Mouse (Mus musculus): Measurements from ENCODE around the gene Prr27.

The Prr27 gene

DNA sequence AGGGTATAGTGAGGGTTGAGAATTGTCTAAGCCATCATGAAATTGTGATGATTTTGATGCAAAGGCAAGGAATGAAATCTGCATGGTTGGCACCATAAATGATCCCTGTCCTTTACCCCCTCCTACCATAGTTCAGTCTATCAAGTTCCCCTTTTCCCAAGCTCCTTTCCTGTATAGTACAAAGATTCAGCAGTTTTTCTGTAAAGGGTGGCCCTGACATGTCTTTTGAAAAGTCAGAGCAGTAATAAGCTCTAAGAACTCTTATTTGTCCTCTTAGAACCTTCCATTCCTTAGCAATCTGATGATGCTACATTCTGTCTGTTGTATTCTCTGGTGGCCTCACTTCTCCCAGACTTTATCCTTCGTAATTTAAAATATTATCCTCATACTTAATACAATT is at the start of gene Prr27:
TSS of gene Prr27 (plus strand) at position 301 of the 400 bp plus-strand sequence.
- DNase-seq: no peak

DNA sequence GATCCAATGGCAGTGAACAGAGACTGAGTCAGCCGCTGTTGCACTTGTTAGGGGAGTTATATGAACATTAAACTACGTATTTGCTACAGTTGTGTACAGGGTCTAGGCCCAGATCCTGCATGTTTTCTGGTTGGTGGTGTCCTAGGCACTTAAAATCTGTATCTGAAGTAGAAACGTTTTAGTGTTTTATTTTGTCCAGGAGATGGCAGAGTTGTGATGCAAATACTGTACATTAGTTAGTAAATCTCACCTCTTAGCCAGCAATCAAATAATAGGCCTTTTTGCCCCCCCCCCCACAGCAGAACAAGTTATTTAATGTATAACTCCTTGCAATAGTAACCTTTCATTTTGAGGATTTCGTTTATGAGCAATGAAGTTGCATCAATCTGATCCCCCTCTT is 42.8 kb upstream of the Prr27 start:
- DNase-seq: no peak

DNA sequence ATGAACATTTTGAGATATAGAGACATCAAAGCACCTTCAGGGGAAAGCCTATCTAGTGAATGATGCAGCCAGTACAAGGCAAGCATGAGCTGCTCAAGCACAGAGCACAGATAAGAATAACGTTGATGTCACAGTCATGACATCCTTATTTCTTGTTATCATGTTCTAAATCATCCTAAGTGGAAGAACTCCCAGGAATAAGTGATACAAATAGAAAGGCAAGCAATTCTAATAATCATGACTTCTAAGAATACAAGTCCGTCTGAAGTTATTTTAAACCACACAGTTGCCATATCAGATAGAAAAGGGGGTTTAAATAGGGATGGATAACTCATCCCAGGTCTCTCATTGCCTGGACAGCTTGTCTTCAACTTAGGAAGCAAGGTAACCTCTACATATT is 17.7 kb upstream of the Prr27 start, which contains the start of gene Csn1s2b:
TSS of gene Csn1s2b (plus strand) at position 301 of the 400 bp plus-strand sequence.
- no peak for DNase-seq

DNA sequence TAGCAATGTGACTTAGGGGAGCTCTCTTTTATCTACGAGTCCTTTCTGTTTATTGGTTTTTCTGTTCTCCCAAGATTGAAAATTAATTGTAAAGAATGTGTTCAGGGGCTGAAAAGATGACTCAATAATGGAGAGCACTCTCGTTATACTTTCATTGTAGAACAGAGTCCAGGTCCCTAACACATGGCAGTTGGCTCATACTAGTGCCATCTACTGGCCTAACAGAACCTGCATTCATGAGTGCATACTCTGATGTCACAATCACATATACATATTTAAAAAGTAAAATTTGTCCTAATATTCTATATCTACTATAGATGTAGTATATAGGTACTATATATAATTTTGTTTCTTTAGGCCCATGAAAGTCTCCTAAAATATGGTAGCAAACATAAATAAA is 16.2 kb upstream of the Prr27 start:
- DNase-seq: no peak

DNA sequence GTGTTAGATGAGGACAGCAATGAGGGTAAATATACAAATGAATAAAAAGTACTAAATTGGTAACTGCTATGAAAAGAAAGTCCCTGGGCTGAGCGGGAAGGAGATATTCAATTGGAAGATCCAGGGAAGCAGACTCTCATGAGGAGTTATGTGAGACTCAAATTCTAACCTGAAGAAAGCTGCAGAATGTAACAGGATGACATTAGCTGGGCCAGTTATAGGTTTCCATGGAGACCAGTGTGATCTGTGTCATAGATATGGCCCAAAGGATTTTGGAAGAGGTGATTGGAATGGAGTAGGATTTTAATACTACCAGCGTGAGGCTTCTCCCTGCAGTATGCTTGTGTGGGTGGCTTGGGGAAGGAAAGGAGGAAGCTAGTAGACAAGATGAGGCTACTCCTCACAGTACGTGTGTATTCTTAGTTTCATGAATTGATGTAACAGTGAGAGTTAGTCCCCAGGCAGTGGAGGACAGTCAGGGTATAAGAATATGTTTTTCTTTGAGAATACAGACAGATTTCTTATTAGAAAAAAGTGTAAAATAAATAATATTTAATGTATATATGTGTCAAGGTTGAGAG is 29.7 kb downstream of the Prr27 start:
- no peak for DNase-seq

DNA sequence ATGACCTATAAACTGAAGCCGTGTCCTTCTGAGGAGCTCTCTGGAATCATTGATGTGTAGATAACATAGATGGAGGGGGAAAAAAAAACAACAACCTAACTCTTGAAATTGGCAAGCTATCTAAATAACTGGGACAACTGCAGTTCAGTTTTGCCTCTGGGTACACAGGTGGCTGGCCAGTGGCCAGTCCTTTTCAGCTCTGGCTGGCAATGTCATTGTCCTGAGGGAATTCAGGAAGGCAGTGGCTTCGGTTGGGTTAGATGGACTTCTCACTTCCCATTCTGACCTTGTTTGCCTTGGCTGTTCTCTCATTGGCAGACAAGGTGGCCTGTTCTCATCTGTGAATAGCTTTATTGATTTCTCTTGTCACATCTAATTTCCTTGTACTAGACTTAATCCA is 44.6 kb downstream of the Prr27 start:
- peak; percentile 12 to 21 for DNase-seq

DNA sequence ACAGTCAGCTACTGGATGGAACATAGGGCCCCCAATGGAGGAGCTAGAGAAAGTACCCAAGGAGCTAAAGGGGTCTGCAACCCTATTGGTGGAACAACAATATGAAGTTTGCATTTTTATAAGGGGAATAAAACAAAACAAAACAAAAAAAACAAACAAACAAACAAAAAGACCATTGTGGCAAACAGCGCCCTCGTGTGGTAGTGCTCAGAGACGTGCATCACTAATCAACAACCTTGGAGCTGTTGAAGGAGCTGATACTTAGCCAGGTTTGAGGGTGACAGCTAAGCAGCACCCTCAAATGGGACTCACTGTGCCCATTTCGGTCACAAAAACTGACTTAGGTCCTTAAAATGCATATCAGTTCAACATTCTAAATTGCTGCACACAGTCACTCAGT is 45.9 kb downstream of the Prr27 start:
- DNase-seq: no peak

DNA sequence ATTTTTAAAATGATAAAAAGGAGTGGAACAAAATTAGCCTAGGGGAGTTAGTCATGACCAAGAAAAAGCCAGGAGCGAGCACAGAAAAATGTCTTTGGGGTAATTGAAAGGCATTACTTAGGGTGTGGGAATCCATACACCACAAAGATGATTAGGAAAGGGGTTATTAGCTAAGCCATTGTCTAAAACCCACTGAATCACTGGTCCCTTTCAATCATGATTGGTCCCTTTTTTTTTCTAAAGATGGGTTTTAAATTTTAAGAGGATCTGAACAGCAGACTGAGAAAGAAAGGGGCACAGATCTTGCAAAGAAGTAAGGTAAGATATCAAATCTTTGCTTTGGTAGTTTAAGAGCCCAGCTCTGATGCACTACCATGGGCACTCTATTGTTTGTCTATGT is 59.2 kb downstream of the Prr27 start, which contains the start of gene Odam:
TSS of gene Odam (plus strand) at position 301 of the 400 bp plus-strand sequence.
- no peak for DNase-seq

Data from cerebellum, postnatal 36 days (tissue).